Mouse (Mus musculus) liver, embryonic 12.5 days (tissue): Measurements from ENCODE around the gene Fam129a. TPM values are rescaled to one million over a fixed set of nuclear protein-coding genes. Genes with fewer than 3 reads are reported as not detected.

Experiments
- ATAC-seq: fragments of 200-750 bp; cut with Nextera tagmentation; 2 replicates; pipeline ENCODE4 v1.8.0; 2017; ENCODE audit warnings: moderate number of reproducible peaks, mild to moderate bottlenecking, moderate library complexity
- H3K27ac ChIP-seq: fragments of 300-500 bp; sonication (generic); 2 replicates; pipeline ENCODE4 v1.5.1; 2016; ENCODE audit warnings: mild to moderate bottlenecking
- H3K27me3 ChIP-seq: fragments of 300-500 bp; sonication (generic); replicated peaks from 2 replicates; pipeline ENCODE4 v1.6.1; 2016; ENCODE audit warnings: mild to moderate bottlenecking, moderate library complexity
- H3K36me3 ChIP-seq: fragments of 300-500 bp; sonication (generic); 2 replicates; pipeline ENCODE4 v1.6.1; 2016; ENCODE audit warnings: mild to moderate bottlenecking, moderate library complexity
- H3K4me1 ChIP-seq: fragments of 300-500 bp; sonication (generic); 2 replicates; pipeline ENCODE4 v1.6.1; 2016
- H3K4me2 ChIP-seq: fragments of 300-500 bp; sonication (generic); 2 replicates; pipeline ENCODE4 v1.6.1; 2016; ENCODE audit warnings: mild to moderate bottlenecking, moderate library complexity
- H3K4me3 ChIP-seq: fragments of 300-500 bp; sonication (generic); 2 replicates; pipeline ENCODE4 v1.5.1; 2016; ENCODE audit warnings: mild to moderate bottlenecking, moderate library complexity
- H3K9ac ChIP-seq: fragments of 300-500 bp; sonication (generic); 2 replicates; pipeline ENCODE4 v1.6.1; 2016; ENCODE audit warnings: mild to moderate bottlenecking, moderate library complexity
- H3K9me3 ChIP-seq: fragments of 300-500 bp; sonication (generic); replicated peaks from 2 replicates; pipeline ENCODE4 v1.6.1; 2016; ENCODE audit warnings: mild to moderate bottlenecking, moderate library complexity
- WGBS: fragments of 180-500 bp; shearing (Covaris S2); methylation state at CpG from one replicate; pipeline ENCODE4 v1.1.7; 2016; ENCODE audit not compliant: insufficient replicate concordance; 5-methylcytosine and 5-hydroxymethylcytosine counted together
- polyA plus RNA-seq: library from polyadenylated mRNA; unstranded; fragments of >200 nt; fragmentation: Nextera tagmentation; extraction: Ambion mirVana; gene quantifications from 2 replicates; pipeline ENCODE4 v1.2.1, GENCODE M21; 2016

Fam129a gene
- polyA plus RNA-seq, 1 experiment from 2014 or later, result 1.9 TPM

- Histone ChIP-seq H3K4me1 (peaks cover 9% of the 10 kb centered on the region; the same call in 1 of the 2 replicates), H3K36me3 (no peaks in the 10 kb centered on the region)
- 69% methylated on average over 6 of the region's 6 CpGs for WGBS
These were observed 89.9 kb downstream of the Fam129a start for GRCm38 (mm10) chr1:151660883-151661282.

GRCm38 (mm10) chr1:151661684-151662439 is 90.9 kb downstream of the Fam129a start:
- no peak overlapping the region for H3K27ac ChIP-seq
- no peak overlapping the region for H3K9ac ChIP-seq
- no peak overlapping the region for H3K4me3 ChIP-seq
- H3K36me3 ChIP-seq, result no peaks in the 10 kb centered on the region
- WGBS, result 66% methylated on average over 7 of the region's 7 CpGs
- H3K27me3 ChIP-seq, result no peaks in the 10 kb centered on the region
- no peaks in the 10 kb centered on the region for H3K9me3 ChIP-seq
- H3K4me2 ChIP-seq, result no peak overlapping the region
- ATAC-seq, result no peak
- H3K4me1 ChIP-seq, result peaks cover 13% of the 10 kb centered on the region

More at GRCm38 (mm10) chr1:151660883-151661282, 89.9 kb downstream of the Fam129a start:
- H3K4me2 ChIP-seq, result no peak overlapping the region
- no peak overlapping the region for H3K4me3 ChIP-seq
- ATAC-seq, result no peak
- no peaks in the 10 kb centered on the region for H3K27me3 ChIP-seq
- H3K9ac ChIP-seq, result no peak overlapping the region
- H3K27ac ChIP-seq, result no peak overlapping the region
- H3K9me3 ChIP-seq, result no peaks in the 10 kb centered on the region

- no peaks in the 10 kb centered on the region for H3K36me3 ChIP-seq
- no peak overlapping the region for H3K4me2 ChIP-seq
- H3K27ac ChIP-seq, result no peak overlapping the region
- H3K9ac ChIP-seq, result no peak overlapping the region
- ATAC-seq, result no peak
- peaks cover 24% of the 10 kb centered on the region for H3K4me1 ChIP-seq
- H3K9me3 ChIP-seq, result no peaks in the 10 kb centered on the region
- no peaks in the 10 kb centered on the region for H3K27me3 ChIP-seq
- no peak overlapping the region for H3K4me3 ChIP-seq
- WGBS, result 71% methylated on average over 6 of the region's 6 CpGs
These were observed 92.0 kb downstream of the Fam129a start for GRCm38 (mm10) chr1:151662958-151663357.

GRCm38 (mm10) chr1:151664384-151664783 is 93.4 kb downstream of the Fam129a start:
- Histone ChIP-seq H3K27ac (no peak overlapping the region), H3K36me3 (no peaks in the 10 kb centered on the region), H3K9ac (no peak overlapping the region), H3K4me1 (peaks cover 28% of the 10 kb centered on the region), H3K4me3 (no peak overlapping the region), H3K9me3 (no peaks in the 10 kb centered on the region), H3K4me2 (no peak overlapping the region), H3K27me3 (no peaks in the 10 kb centered on the region)
- no peak for ATAC-seq
- WGBS, result 45% methylated on average over 10 of the region's 10 CpGs

GRCm38 (mm10) chr1:151664837-151665431 is 93.9 kb downstream of the Fam129a start:
- Histone ChIP-seq H3K4me3 (no peak overlapping the region), H3K27me3 (no peaks in the 10 kb centered on the region), H3K4me2 (no peak overlapping the region), H3K9ac (no peak overlapping the region), H3K4me1 (peaks cover 27% of the 10 kb centered on the region), H3K27ac (no peak overlapping the region), H3K9me3 (no peaks in the 10 kb centered on the region), H3K36me3 (no peaks in the 10 kb centered on the region)
- no peak for ATAC-seq
- 66% methylated on average over 7 of the region's 7 CpGs for WGBS

GRCm38 (mm10) chr1:151667351-151668074 is 96.5 kb downstream of the Fam129a start:
- no peak overlapping the region for H3K4me3 ChIP-seq
- H3K4me1 ChIP-seq, result peaks cover 29% of the 10 kb centered on the region
- no peaks in the 10 kb centered on the region for H3K9me3 ChIP-seq
- peak overlapping the region; percentile 47 for H3K4me2 ChIP-seq
- ATAC-seq, result peak; percentile 97
- H3K36me3 ChIP-seq, result no peaks in the 10 kb centered on the region
- H3K9ac ChIP-seq, result no peak overlapping the region
- H3K27me3 ChIP-seq, result no peaks in the 10 kb centered on the region
- WGBS, result 20% methylated on average over 10 of the region's 10 CpGs
- peak overlapping the region; percentile 34 for H3K27ac ChIP-seq

GRCm38 (mm10) chr1:151670006-151670591 is 99.1 kb downstream of the Fam129a start:
- H3K27ac ChIP-seq, result no peak overlapping the region
- H3K4me2 ChIP-seq, result no peak overlapping the region
- H3K9ac ChIP-seq, result no peak overlapping the region
- no peaks in the 10 kb centered on the region for H3K36me3 ChIP-seq
- H3K9me3 ChIP-seq, result no peaks in the 10 kb centered on the region
- peaks cover 24% of the 10 kb centered on the region for H3K4me1 ChIP-seq
- no peak overlapping the region for H3K4me3 ChIP-seq
- H3K27me3 ChIP-seq, result no peaks in the 10 kb centered on the region
- ATAC-seq, result no peak
- WGBS, result 58% methylated on average over 9 of the region's 9 CpGs

GRCm38 (mm10) chr1:151675684-151676083 is 104.7 kb downstream of the Fam129a start:
- Histone ChIP-seq H3K9ac (no peak overlapping the region), H3K4me2 (no peak overlapping the region), H3K9me3 (no peaks in the 10 kb centered on the region), H3K27ac (no peak overlapping the region), H3K4me3 (no peak overlapping the region), H3K4me1 (peaks cover 4% of the 10 kb centered on the region; the same call in 1 of the 2 replicates), H3K27me3 (no peaks in the 10 kb centered on the region), H3K36me3 (no peaks in the 10 kb centered on the region)
- no peak for ATAC-seq
- 66% methylated on average over 5 of the region's 5 CpGs for WGBS

- no peak overlapping the region for H3K4me3 ChIP-seq
- H3K4me2 ChIP-seq, result no peak overlapping the region
- ATAC-seq, result no peak
- WGBS, result 44% methylated on average over 3 of the region's 4 CpGs
- no peak overlapping the region for H3K9ac ChIP-seq
- peaks cover 4% of the 10 kb centered on the region; the same call in 1 of the 2 replicates for H3K4me1 ChIP-seq
- no peaks in the 10 kb centered on the region for H3K36me3 ChIP-seq
- H3K27me3 ChIP-seq, result no peaks in the 10 kb centered on the region
- no peaks in the 10 kb centered on the region for H3K9me3 ChIP-seq
- no peak overlapping the region for H3K27ac ChIP-seq
These were observed 106.3 kb downstream of the Fam129a start for GRCm38 (mm10) chr1:151677185-151677809.

GRCm38 (mm10) chr1:151677975-151678374 is 107.0 kb downstream of the Fam129a start:
- H3K4me3 ChIP-seq, result no peak overlapping the region
- 74% methylated on average over 4 of the region's 4 CpGs for WGBS
- H3K4me1 ChIP-seq, result peaks cover 4% of the 10 kb centered on the region; the same call in 1 of the 2 replicates
- H3K27me3 ChIP-seq, result no peaks in the 10 kb centered on the region
- H3K36me3 ChIP-seq, result no peaks in the 10 kb centered on the region
- no peak for ATAC-seq
- H3K27ac ChIP-seq, result no peak overlapping the region
- H3K9me3 ChIP-seq, result no peaks in the 10 kb centered on the region
- no peak overlapping the region for H3K9ac ChIP-seq
- H3K4me2 ChIP-seq, result no peak overlapping the region

GRCm38 (mm10) chr1:151679153-151679552 is 108.2 kb downstream of the Fam129a start:
- no peak for ATAC-seq
- Histone ChIP-seq H3K9ac (no peak overlapping the region), H3K36me3 (no peaks in the 10 kb centered on the region), H3K9me3 (no peaks in the 10 kb centered on the region), H3K27ac (no peak overlapping the region), H3K4me3 (no peak overlapping the region), H3K4me2 (no peak overlapping the region), H3K27me3 (no peaks in the 10 kb centered on the region), H3K4me1 (peaks cover 4% of the 10 kb centered on the region; the same call in 1 of the 2 replicates)
- WGBS, result 82% methylated on average over 7 of the region's 7 CpGs
